Mouse (Mus musculus) liver, embryonic 12.5 days (tissue): ENCODE results near the gene Dnaaf2. TPM values are rescaled to one million over a fixed set of nuclear protein-coding genes. Genes with fewer than 3 reads are reported as not detected.

ENCODE experiments used
- ATAC-seq: fragments of 200-750 bp; cut with Nextera tagmentation; 2 replicates; pipeline ENCODE4 v1.8.0; 2017; ENCODE audit warnings: moderate number of reproducible peaks, mild to moderate bottlenecking, moderate library complexity
- H3K27ac ChIP-seq: fragments of 300-500 bp; sonication (generic); 2 replicates; pipeline ENCODE4 v1.5.1; 2016; ENCODE audit warnings: mild to moderate bottlenecking
- H3K27me3 ChIP-seq: fragments of 300-500 bp; sonication (generic); replicated peaks from 2 replicates; pipeline ENCODE4 v1.6.1; 2016; ENCODE audit warnings: mild to moderate bottlenecking, moderate library complexity
- H3K36me3 ChIP-seq: fragments of 300-500 bp; sonication (generic); 2 replicates; pipeline ENCODE4 v1.6.1; 2016; ENCODE audit warnings: mild to moderate bottlenecking, moderate library complexity
- H3K4me1 ChIP-seq: fragments of 300-500 bp; sonication (generic); 2 replicates; pipeline ENCODE4 v1.6.1; 2016
- H3K4me2 ChIP-seq: fragments of 300-500 bp; sonication (generic); 2 replicates; pipeline ENCODE4 v1.6.1; 2016; ENCODE audit warnings: mild to moderate bottlenecking, moderate library complexity
- H3K4me3 ChIP-seq: fragments of 300-500 bp; sonication (generic); 2 replicates; pipeline ENCODE4 v1.5.1; 2016; ENCODE audit warnings: mild to moderate bottlenecking, moderate library complexity
- H3K9ac ChIP-seq: fragments of 300-500 bp; sonication (generic); 2 replicates; pipeline ENCODE4 v1.6.1; 2016; ENCODE audit warnings: mild to moderate bottlenecking, moderate library complexity
- H3K9me3 ChIP-seq: fragments of 300-500 bp; sonication (generic); replicated peaks from 2 replicates; pipeline ENCODE4 v1.6.1; 2016; ENCODE audit warnings: mild to moderate bottlenecking, moderate library complexity
- WGBS: fragments of 180-500 bp; shearing (Covaris S2); methylation state at CpG from one replicate; pipeline ENCODE4 v1.1.7; 2016; ENCODE audit not compliant: insufficient replicate concordance; 5-methylcytosine and 5-hydroxymethylcytosine counted together
- polyA plus RNA-seq: library from polyadenylated mRNA; unstranded; fragments of >200 nt; fragmentation: Nextera tagmentation; extraction: Ambion mirVana; gene quantifications from 2 replicates; pipeline ENCODE4 v1.2.1, GENCODE M21; 2016

Dnaaf2 gene
- polyA plus RNA-seq, 1 experiment from 2014 or later, result 8.9 TPM

GRCm38 (mm10) chr12:69214393-69214792 lies 16.2 kb upstream of the Dnaaf2 start:
- Histone ChIP-seq H3K27me3 (no peaks in the 10 kb centered on the region), H3K27ac (no peak overlapping the region), H3K4me2 (no peak overlapping the region), H3K36me3 (peaks cover 100% of the 10 kb centered on the region), H3K4me3 (no peak overlapping the region), H3K9ac (no peak overlapping the region), H3K4me1 (no peaks in the 10 kb centered on the region), H3K9me3 (no peaks in the 10 kb centered on the region)
- no peak for ATAC-seq
- 67% methylated on average over 7 of the region's 7 CpGs for WGBS

- 88% methylated on average over 13 of the region's 13 CpGs for WGBS
- Histone ChIP-seq H3K36me3 (peaks cover 98% of the 10 kb centered on the region), H3K9ac (no peak overlapping the region), H3K27me3 (no peaks in the 10 kb centered on the region), H3K4me3 (no peak overlapping the region), H3K4me1 (no peaks in the 10 kb centered on the region), H3K4me2 (no peak overlapping the region), H3K27ac (no peak overlapping the region), H3K9me3 (no peaks in the 10 kb centered on the region)
- ATAC-seq, result no peak
These were observed 15.1 kb upstream of the Dnaaf2 start for GRCm38 (mm10) chr12:69213186-69213777.

GRCm38 (mm10) chr12:69211057-69211456 lies 12.8 kb upstream of the Dnaaf2 start:
- Histone ChIP-seq H3K36me3 (peaks cover 98% of the 10 kb centered on the region), H3K9ac (no peak overlapping the region), H3K27ac (no peak overlapping the region), H3K4me1 (no peaks in the 10 kb centered on the region), H3K4me3 (no peak overlapping the region), H3K4me2 (no peak overlapping the region), H3K27me3 (no peaks in the 10 kb centered on the region), H3K9me3 (no peaks in the 10 kb centered on the region)
- WGBS, result 82% methylated on average over 5 of the region's 5 CpGs
- no peak for ATAC-seq

GRCm38 (mm10) chr12:69210056-69210979 lies 12.1 kb upstream of the Dnaaf2 start:
- Histone ChIP-seq H3K9ac (no peak overlapping the region), H3K27ac (no peak overlapping the region), H3K27me3 (no peaks in the 10 kb centered on the region), H3K4me2 (no peak overlapping the region), H3K9me3 (no peaks in the 10 kb centered on the region), H3K4me1 (no peaks in the 10 kb centered on the region), H3K36me3 (peaks cover 97% of the 10 kb centered on the region), H3K4me3 (no peak overlapping the region)
- 90% methylated on average over 18 of the region's 18 CpGs for WGBS
- ATAC-seq, result no peak

GRCm38 (mm10) chr12:69208520-69208919 lies 10.3 kb upstream of the Dnaaf2 start:
- WGBS, result 75% methylated on average over 2 of the region's 2 CpGs
- no peak overlapping the region for H3K4me3 ChIP-seq
- no peak for ATAC-seq
- H3K36me3 ChIP-seq, result peaks cover 92% of the 10 kb centered on the region
- H3K27ac ChIP-seq, result no peak overlapping the region
- H3K27me3 ChIP-seq, result no peaks in the 10 kb centered on the region
- no peak overlapping the region for H3K4me2 ChIP-seq
- H3K9ac ChIP-seq, result no peak overlapping the region
- H3K9me3 ChIP-seq, result no peaks in the 10 kb centered on the region
- no peaks in the 10 kb centered on the region for H3K4me1 ChIP-seq

- no peak overlapping the region for H3K27ac ChIP-seq
- peaks cover 92% of the 10 kb centered on the region for H3K36me3 ChIP-seq
- 94% methylated on average over 7 of the region's 7 CpGs for WGBS
- H3K4me3 ChIP-seq, result no peak overlapping the region
- no peak overlapping the region for H3K9ac ChIP-seq
- no peak for ATAC-seq
- H3K4me1 ChIP-seq, result no peaks in the 10 kb centered on the region
- no peaks in the 10 kb centered on the region for H3K9me3 ChIP-seq
- H3K4me2 ChIP-seq, result no peak overlapping the region
- H3K27me3 ChIP-seq, result no peaks in the 10 kb centered on the region
These were observed 9.7 kb upstream of the Dnaaf2 start for GRCm38 (mm10) chr12:69207926-69208325.

- Histone ChIP-seq H3K9ac (no peak overlapping the region), H3K4me1 (no peaks in the 10 kb centered on the region), H3K4me2 (no peak overlapping the region), H3K9me3 (no peaks in the 10 kb centered on the region), H3K36me3 (peaks cover 92% of the 10 kb centered on the region), H3K27ac (no peak overlapping the region), H3K4me3 (no peak overlapping the region), H3K27me3 (no peaks in the 10 kb centered on the region)
- ATAC-seq, result no peak
- WGBS, result 84% methylated on average over 8 of the region's 8 CpGs
These were observed 9.2 kb upstream of the Dnaaf2 start for GRCm38 (mm10) chr12:69207396-69207795.

- no peak within 1 kb of the TSS for H3K9ac ChIP-seq
- no peak within 1 kb of the TSS for H3K4me2 ChIP-seq
- peaks cover 11% of the 10 kb centered on the region for H3K4me1 ChIP-seq
- no peaks in the 10 kb centered on the region for H3K27me3 ChIP-seq
- no peak for ATAC-seq
- H3K9me3 ChIP-seq, result no peaks in the 10 kb centered on the region
- peaks cover 87% of the 10 kb centered on the region for H3K36me3 ChIP-seq
- H3K4me3 ChIP-seq, result no peak within 1 kb of the TSS
- H3K27ac ChIP-seq, result no peak within 1 kb of the TSS
- 83% methylated on average over 16 of the region's 16 CpGs for WGBS
These were observed 6.0 kb upstream of the Dnaaf2 start, which contains the start of gene Gm49384 for GRCm38 (mm10) chr12:69204052-69204833. TSS of gene Gm49384 (minus strand) at chr12:69204267.

GRCm38 (mm10) chr12:69198985-69199384 lies 756 bp upstream of the Dnaaf2 start:
- Histone ChIP-seq H3K4me3 (peak overlapping the region; percentile 98; the same call in 1 of the 2 replicates), H3K27ac (no peak overlapping the region), H3K9me3 (no peaks in the 10 kb centered on the region), H3K27me3 (no peaks in the 10 kb centered on the region), H3K4me2 (peak overlapping the region; percentile 99), H3K4me1 (peaks cover 36% of the 10 kb centered on the region), H3K36me3 (peaks cover 48% of the 10 kb centered on the region), H3K9ac (peak overlapping the region; percentile 92; the same call in 1 of the 2 replicates)
- ATAC-seq, result no peak

- peak; percentile 84 for ATAC-seq
- peak overlapping the region; percentile 99 for H3K4me2 ChIP-seq
- no peaks in the 10 kb centered on the region for H3K9me3 ChIP-seq
- peak overlapping the region; percentile 92 for H3K9ac ChIP-seq
- H3K36me3 ChIP-seq, result peaks cover 46% of the 10 kb centered on the region
- no peaks in the 10 kb centered on the region for H3K27me3 ChIP-seq
- peaks cover 39% of the 10 kb centered on the region for H3K4me1 ChIP-seq
- peak overlapping the region; percentile 98 for H3K4me3 ChIP-seq
- peak overlapping the region; percentile 90 for H3K27ac ChIP-seq
- WGBS, result under 1% methylated on average over 89 of the region's 94 CpGs
These were observed 658 bp downstream of the Dnaaf2 start for GRCm38 (mm10) chr12:69197378-69198163.
